Mouse (Mus musculus) lung, postnatal 36 days (tissue): ENCODE results near the gene Abhd5.

Source experiments
- DNase-seq: peaks from one replicate; pipeline ENCODE4 v3.0.0; 2022; ENCODE audit warnings: mixed read lengths

The Abhd5 gene

GRCm38 (mm10) chr9:122416617-122417016 is 65.2 kb downstream of the Abhd5 start:
- no peak for DNase-seq

- peak; percentile 51 for DNase-seq
Measured at GRCm38 (mm10) chr9:122420195-122420756, 68.9 kb downstream of the Abhd5 start.

GRCm38 (mm10) chr9:122420772-122421764 is 69.7 kb downstream of the Abhd5 start:
- peak; percentile 90 for DNase-seq

GRCm38 (mm10) chr9:122421911-122422310 is 70.5 kb downstream of the Abhd5 start:
- no peak for DNase-seq

GRCm38 (mm10) chr9:122422706-122423105 is 71.3 kb downstream of the Abhd5 start:
- no peak for DNase-seq

- DNase-seq = no peak
Measured at GRCm38 (mm10) chr9:122423146-122423545, 71.7 kb downstream of the Abhd5 start.

GRCm38 (mm10) chr9:122424941-122425608 is 73.7 kb downstream of the Abhd5 start:
- DNase-seq = peak; percentile 66

- DNase-seq = no peak
Measured at GRCm38 (mm10) chr9:122429058-122429649, 77.7 kb downstream of the Abhd5 start.

GRCm38 (mm10) chr9:122429685-122430084 is 78.3 kb downstream of the Abhd5 start:
- DNase-seq = no peak
